ENCODE assay signal across 8 mouse cellular contexts in genomic region chr11:77791241-77791727, GRCm38 (mm10). TPM values are rescaled to one million over a fixed set of nuclear protein-coding genes. Genes with fewer than 3 reads are reported as not detected.
A peak's percentile ranks its signal among the peaks of the same experiment; 100 is the strongest.
DNase-seq lines count a peak whose midpoint lies in the region; ATAC-seq and TF ChIP-seq lines count a peak whose summit lies in the region.

No protein-coding gene starts in this region.

- WGBS in neural tube, embryonic 13.5 days: 32% methylated on average over 8 of the region's 8 CpGs

- in situ Hi-C loops in ES-E14 (cut with MboI; ENCODE audit: low sequenced_read_pairs in 2 of 2, unreplicated experiment in 2 of 2): loop anchor here in 1 of 2 experiments (10.0 kb wide), 1 partner anchor 56 kb away; no protein-coding TSS in a partner anchor

- no peaks in the 10 kb centered on the region for H3K27me3 ChIP-seq in neural tube, embryonic 13.5 days

- H3K9me3 ChIP-seq in ES-E14 (ENCODE audit: control insufficient read depth, insufficient read depth, low read depth, low read length): no peaks in the 10 kb centered on the region
- H3K9me3 ChIP-seq in neural tube, embryonic 13.5 days: no peaks in the 10 kb centered on the region

- H3K4me2 ChIP-seq in neural tube, embryonic 13.5 days: no peak overlapping the region

- DNase-seq in embryo, embryonic 10 days (ENCODE audit: low spot score): peak; percentile 44
- no peak for DNase-seq in embryo, embryonic 9.5 days (ENCODE audit: extremely low spot score)
- no peak for DNase-seq in ES-E14 (ENCODE audit: low read depth, low spot score)
- peak; percentile 57 for DNase-seq in forelimb bud, embryonic 11.5 days (ENCODE audit: low read depth, low spot score)
- DNase-seq in kidney, postnatal 36 days: peak; percentile 53 to 61
- DNase-seq in ovary, postnatal 14 days (ENCODE audit: low spot score): no peak

- no peak overlapping the region for H3K4me3 ChIP-seq in ES-E14 (ENCODE audit: insufficient read depth in 1 of 2, low read depth in 1 of 2, low read length in 2 of 2, poor library complexity in 1 of 2, severe bottlenecking in 1 of 2)
- H3K4me3 ChIP-seq in neural tube, embryonic 13.5 days: no peak overlapping the region

- H3K4me1 ChIP-seq in ES-E14 (ENCODE audit: control insufficient read depth in 2 of 2, insufficient read depth in 2 of 2, low read length in 2 of 2, poor library complexity in 1 of 2): peaks cover 11 to 29% of the 10 kb centered on the region in 2 experiments
- peaks cover 49% of the 10 kb centered on the region for H3K4me1 ChIP-seq in neural tube, embryonic 13.5 days (replicated peaks)

- no peaks in the 10 kb centered on the region for H3K36me3 ChIP-seq in ES-E14 (ENCODE audit: control insufficient read depth, insufficient read depth, low read length, poor library complexity, severe bottlenecking)
- no peaks in the 10 kb centered on the region for H3K36me3 ChIP-seq in neural tube, embryonic 13.5 days

- peak overlapping the region; percentile 46; the same call in 1 of the 2 replicates for H3K9ac ChIP-seq in ES-E14 (ENCODE audit: insufficient read depth, low read depth, low read length, poor library complexity, severe bottlenecking)
- H3K9ac ChIP-seq in neural tube, embryonic 13.5 days: peak overlapping the region; percentile 14; the same call in 1 of the 2 replicates

- ATAC-seq in neural tube, embryonic 13.5 days (ENCODE audit: low read depth): 0 out of 2 replicates have a peak, but pooled peaks have one; percentile 51
- no peak for ATAC-seq in monocyte, adult 5-6 weeks (replicated peaks; ENCODE audit: insufficient number of reproducible peaks, low FRiP score, low TSS enrichment, poor library complexity, severe bottlenecking)

- H3K27ac ChIP-seq in ES-E14 (ENCODE audit: insufficient read depth, low read depth, low read length, poor library complexity, severe bottlenecking): no peak overlapping the region
- H3K27ac ChIP-seq in neural tube, embryonic 13.5 days (replicated peaks): peak overlapping the region; percentile 75

TF ChIP-seq in ES-E14, 5 proteins besides CTCF, POLR2A, EP300 and RAD21:
- no peak for TF ChIP-seq MAFK (IDR thresholded peaks at IDR 0.05; ENCODE audit: insufficient read depth, low read depth, low read length)
- TF ChIP-seq HCFC1 (IDR thresholded peaks at IDR 0.05; ENCODE audit: borderline replicate concordance, insufficient read depth, low read length): no peak
- no peak for TF ChIP-seq ZNF384 (IDR thresholded peaks at IDR 0.05; ENCODE audit: low read depth, low read length)
- no peak for TF ChIP-seq CHD2 (IDR thresholded peaks at IDR 0.05; ENCODE audit: low read depth, low read length)
- no peak for TF ChIP-seq ZC3H11A (IDR thresholded peaks at IDR 0.05; ENCODE audit: borderline replicate concordance, low read depth, low read length)

RNA-seq across cellular contexts. Expression of gene Gm10277, which starts 3.7 kb away (rescaled TPM):
- 0.18 and 0.32 TPM in 2 replicates for total RNA-seq in ES-E14 (2012; rRNA removed)
- 1.7 and 2.8 TPM in 2 replicates for polyA plus RNA-seq in neural tube, embryonic 13.5 days (2015; fragmentation: Nextera tagmentation; extraction: Ambion mirVana)
- 0.68 to 1.2 TPM in 2 of 3 replicates, not detected in the other for total RNA-seq in monocyte, adult 5-6 weeks (2017)

RNA-seq across cellular contexts. Expression of gene Myo18a, which starts 28.2 kb away (rescaled TPM):
- 33.3 and 46.5 TPM in 2 replicates for total RNA-seq in ES-E14 (2012; rRNA removed)
- 43.2 and 44.2 TPM in 2 replicates for polyA plus RNA-seq in neural tube, embryonic 13.5 days (2015; fragmentation: Nextera tagmentation; extraction: Ambion mirVana)
- total RNA-seq in monocyte, adult 5-6 weeks (2017): 142 to 166 TPM (median 145 TPM) in 3 replicates

Comparison
In these comparisons a context has a peak if more than half of its experiments do, and no peak if none do; other contexts are left out.
1. DNase-seq: peak in embryo, embryonic 10 days (single experiment), forelimb bud, embryonic 11.5 days (single experiment) and kidney, postnatal 36 days (2 of 2); none in embryo, embryonic 9.5 days (single experiment), ES-E14 (single experiment) and ovary, postnatal 14 days (single experiment).